Mouse (Mus musculus): ENCODE data around the gene Gm10065. TPM values are rescaled to one million over a fixed set of nuclear protein-coding genes. Genes with fewer than 3 reads are reported as not detected.

The Gm10065 gene
- not detected for polyA plus RNA-seq (2014; fragmentation: Illumina TruSeq; extraction: RNeasy Lipid Tissue Mini Kit (QIAGEN cat#74804); ENCODE audit: low read depth, low replicate concordance)

GRCm38 (mm10) chr13:21478759-21479670, at the start of gene Gm10065, which contains the start of gene Zkscan4:
Gm10065 (minus strand) TSS chr13:21479441.
Zkscan4 (plus strand) TSS chr13:21478907.

GRCm38 (mm10) chr13:21501182-21501581, 21.9 kb upstream of the Gm10065 start, which contains the start of gene Gm11273:
Gm11273 (minus strand) TSS chr13:21501418.

GRCm38 (mm10) chr13:21495080-21495479, 15.8 kb upstream of the Gm10065 start, which contains the start of gene AK157302:
AK157302 (plus strand) TSS chr13:21495223.

GRCm38 (mm10) chr13:21468061-21469019, 10.9 kb downstream of the Gm10065 start, which contains the start of gene Nkapl:
Nkapl (minus strand) TSS chr13:21468509.

GRCm38 (mm10) chr13:21453449-21453848, 25.8 kb downstream of the Gm10065 start, which contains the start of gene Zscan26:
Zscan26 (minus strand) TSS chr13:21453730.

GRCm38 (mm10) chr13:21440503-21441206, 38.6 kb downstream of the Gm10065 start, which contains the start of gene Pgbd1:
Pgbd1 (minus strand) TSS chr13:21441058.

Other genes starting within 250 kb of the Gm10065 start
- gene Gpx5, start 186.7 kb downstream of the Gm10065 start, polyA plus RNA-seq (2014; fragmentation: Illumina TruSeq; extraction: RNeasy Lipid Tissue Mini Kit (QIAGEN cat#74804); ENCODE audit: low read depth, low replicate concordance): not detected
- gene Gpx6, start 167.3 kb downstream of the Gm10065 start, polyA plus RNA-seq (2014; fragmentation: Illumina TruSeq; extraction: RNeasy Lipid Tissue Mini Kit (QIAGEN cat#74804); ENCODE audit: low read depth, low replicate concordance): not detected
- not detected for gene Olfr1367, start 132.5 kb downstream of the Gm10065 start, polyA plus RNA-seq (2014; fragmentation: Illumina TruSeq; extraction: RNeasy Lipid Tissue Mini Kit (QIAGEN cat#74804); ENCODE audit: low read depth, low replicate concordance)
- gene Zscan12, start 116.6 kb downstream of the Gm10065 start, polyA plus RNA-seq (2014; fragmentation: Illumina TruSeq; extraction: RNeasy Lipid Tissue Mini Kit (QIAGEN cat#74804); ENCODE audit: low read depth, low replicate concordance): 6.9 TPM
- gene Zkscan3, start 76.7 kb downstream of the Gm10065 start, polyA plus RNA-seq (2014; fragmentation: Illumina TruSeq; extraction: RNeasy Lipid Tissue Mini Kit (QIAGEN cat#74804); ENCODE audit: low read depth, low replicate concordance): 57.5 TPM
- 1.8 TPM for gene Pgbd1, start 38.4 kb downstream of the Gm10065 start, polyA plus RNA-seq (2014; fragmentation: Illumina TruSeq; extraction: RNeasy Lipid Tissue Mini Kit (QIAGEN cat#74804); ENCODE audit: low read depth, low replicate concordance)
- gene Zscan26, start 25.7 kb downstream of the Gm10065 start, polyA plus RNA-seq (2014; fragmentation: Illumina TruSeq; extraction: RNeasy Lipid Tissue Mini Kit (QIAGEN cat#74804); ENCODE audit: low read depth, low replicate concordance): 39.4 TPM
- 1.0 TPM for gene Nkapl, start 10.9 kb downstream of the Gm10065 start, polyA plus RNA-seq (2014; fragmentation: Illumina TruSeq; extraction: RNeasy Lipid Tissue Mini Kit (QIAGEN cat#74804); ENCODE audit: low read depth, low replicate concordance)
- gene Zkscan4, start 534 bp downstream of the Gm10065 start, polyA plus RNA-seq (2014; fragmentation: Illumina TruSeq; extraction: RNeasy Lipid Tissue Mini Kit (QIAGEN cat#74804); ENCODE audit: low read depth, low replicate concordance): 1.6 TPM
- 2.7 TPM for gene AK157302, start 15.8 kb upstream of the Gm10065 start, polyA plus RNA-seq (2014; fragmentation: Illumina TruSeq; extraction: RNeasy Lipid Tissue Mini Kit (QIAGEN cat#74804); ENCODE audit: low read depth, low replicate concordance)
- gene Gm11273, start 22.0 kb upstream of the Gm10065 start, polyA plus RNA-seq (2014; fragmentation: Illumina TruSeq; extraction: RNeasy Lipid Tissue Mini Kit (QIAGEN cat#74804); ENCODE audit: low read depth, low replicate concordance): 28.7 TPM
- gene Zkscan8, start 51.7 kb upstream of the Gm10065 start, polyA plus RNA-seq (2014; fragmentation: Illumina TruSeq; extraction: RNeasy Lipid Tissue Mini Kit (QIAGEN cat#74804); ENCODE audit: low read depth, low replicate concordance): 6.1 TPM
- gene Olfr1366, start 63.4 kb upstream of the Gm10065 start, polyA plus RNA-seq (2014; fragmentation: Illumina TruSeq; extraction: RNeasy Lipid Tissue Mini Kit (QIAGEN cat#74804); ENCODE audit: low read depth, low replicate concordance): not detected
- gene Olfr1535, start 80.5 kb upstream of the Gm10065 start, polyA plus RNA-seq (2014; fragmentation: Illumina TruSeq; extraction: RNeasy Lipid Tissue Mini Kit (QIAGEN cat#74804); ENCODE audit: low read depth, low replicate concordance): not detected
- gene Olfr1364, start 102.3 kb upstream of the Gm10065 start, polyA plus RNA-seq (2014; fragmentation: Illumina TruSeq; extraction: RNeasy Lipid Tissue Mini Kit (QIAGEN cat#74804); ENCODE audit: low read depth, low replicate concordance): not detected
- not detected for gene Olfr1362, start 134.6 kb upstream of the Gm10065 start, polyA plus RNA-seq (2014; fragmentation: Illumina TruSeq; extraction: RNeasy Lipid Tissue Mini Kit (QIAGEN cat#74804); ENCODE audit: low read depth, low replicate concordance)
- not detected for gene Olfr11, start 163.1 kb upstream of the Gm10065 start, polyA plus RNA-seq (2014; fragmentation: Illumina TruSeq; extraction: RNeasy Lipid Tissue Mini Kit (QIAGEN cat#74804); ENCODE audit: low read depth, low replicate concordance)
- gene Olfr1361, start 183.9 kb upstream of the Gm10065 start, polyA plus RNA-seq (2014; fragmentation: Illumina TruSeq; extraction: RNeasy Lipid Tissue Mini Kit (QIAGEN cat#74804); ENCODE audit: low read depth, low replicate concordance): not detected
- not detected for gene Olfr1360, start 198.0 kb upstream of the Gm10065 start, polyA plus RNA-seq (2014; fragmentation: Illumina TruSeq; extraction: RNeasy Lipid Tissue Mini Kit (QIAGEN cat#74804); ENCODE audit: low read depth, low replicate concordance)
- gene Olfr1359, start 218.7 kb upstream of the Gm10065 start, polyA plus RNA-seq (2014; fragmentation: Illumina TruSeq; extraction: RNeasy Lipid Tissue Mini Kit (QIAGEN cat#74804); ENCODE audit: low read depth, low replicate concordance): not detected
- not detected for gene Hist1h2bl, start 236.7 kb upstream of the Gm10065 start, polyA plus RNA-seq (2014; fragmentation: Illumina TruSeq; extraction: RNeasy Lipid Tissue Mini Kit (QIAGEN cat#74804); ENCODE audit: low read depth, low replicate concordance)
- gene Hist1h2ai, start 237.0 kb upstream of the Gm10065 start, polyA plus RNA-seq (2014; fragmentation: Illumina TruSeq; extraction: RNeasy Lipid Tissue Mini Kit (QIAGEN cat#74804); ENCODE audit: low read depth, low replicate concordance): not detected
- gene Hist1h3h, start 238.2 kb upstream of the Gm10065 start, polyA plus RNA-seq (2014; fragmentation: Illumina TruSeq; extraction: RNeasy Lipid Tissue Mini Kit (QIAGEN cat#74804); ENCODE audit: low read depth, low replicate concordance): not detected
- not detected for gene Hist1h2bm, start 242.6 kb upstream of the Gm10065 start, polyA plus RNA-seq (2014; fragmentation: Illumina TruSeq; extraction: RNeasy Lipid Tissue Mini Kit (QIAGEN cat#74804); ENCODE audit: low read depth, low replicate concordance)

All from heart, adult 10 weeks (tissue).